Mouse (Mus musculus) myocyte (in vitro differentiated cells): ENCODE measurements at regions not wholly inside any gene's neighbourhood (a gene's known extent, or its start where the extent isn't known, plus 50 kb on each side); places are given as distances from the start of the nearest gene placed in this dataset.

ENCODE experiments used
- E2F4 ChIP-seq: IDR thresholded peaks from one replicate; pipeline ENCODE4 v1.6.1; 2011; ENCODE audit warnings: mild to moderate bottlenecking, control low read depth, moderate library complexity; ENCODE audit not compliant: insufficient read depth
- POLR2A ChIP-seq: IDR thresholded peaks from one replicate; pipeline ENCODE4 v1.6.1; 2011; ENCODE audit warnings: low read depth, mild to moderate bottlenecking, control low read depth, moderate library complexity; ENCODE audit not compliant: insufficient read length
- SRF ChIP-seq: IDR thresholded peaks from one replicate; pipeline ENCODE4 v1.6.1; 2011; ENCODE audit warnings: low read depth; ENCODE audit not compliant: control insufficient read depth, insufficient read length
- USF1 ChIP-seq: IDR thresholded peaks from one replicate; pipeline ENCODE4 v1.6.1; 2011; ENCODE audit warnings: low read depth, mild to moderate bottlenecking, control low read depth, moderate library complexity

DNA sequence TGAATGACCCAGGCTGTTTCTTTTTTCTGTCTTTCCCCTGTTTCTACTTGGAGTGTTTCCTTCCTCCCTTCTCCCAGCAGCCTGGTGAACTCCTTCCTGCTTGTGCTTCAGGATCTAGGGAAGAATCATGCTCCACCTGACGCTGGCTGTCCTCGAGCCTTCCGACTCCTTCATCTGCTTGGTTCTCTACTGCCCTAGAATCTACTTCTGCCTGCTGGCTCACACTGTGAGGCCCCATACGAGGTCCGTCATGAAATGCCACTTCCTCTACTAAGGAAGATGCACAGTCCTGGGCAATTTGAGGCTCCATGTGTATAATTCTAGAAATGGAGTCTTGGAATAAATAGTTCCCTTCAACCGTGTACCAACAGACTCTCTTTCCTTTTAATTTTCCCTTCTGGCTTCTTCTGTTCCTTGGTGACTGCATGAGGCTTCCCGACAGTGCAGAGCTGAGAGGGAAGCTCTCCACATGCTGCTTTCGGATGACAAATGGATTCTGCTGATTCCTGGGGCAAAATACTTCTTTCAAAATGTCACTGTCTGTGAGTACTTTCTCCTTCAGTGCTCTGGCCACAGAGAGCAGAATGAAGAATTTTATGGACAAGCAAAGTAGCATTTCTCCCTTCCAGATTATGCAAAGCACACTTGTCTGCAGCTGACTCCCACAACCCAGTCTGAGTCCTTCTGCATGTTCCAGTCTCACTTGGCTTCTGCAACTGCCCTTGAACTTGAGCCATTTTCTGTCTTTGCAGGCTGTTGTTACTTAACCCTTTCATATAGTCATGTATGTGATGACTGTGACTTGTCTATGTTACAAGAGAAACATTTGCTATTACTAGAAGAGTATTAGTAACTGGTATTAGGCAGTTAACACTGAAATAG lies 341.1 kb upstream of the Kif2a start:
- no peak for TF ChIP-seq SRF
- TF ChIP-seq E2F4: no peak
- no peak for TF ChIP-seq POLR2A
- no peak for TF ChIP-seq USF1
